Mouse (Mus musculus) cortical plate, adult 2 months (tissue): Measurements from ENCODE around the gene Dlgap3. TPM values are rescaled to one million over a fixed set of nuclear protein-coding genes. Genes with fewer than 3 reads are reported as not detected.

Source experiments
- H3K27ac ChIP-seq: fragments of 200-500 bp; 2 replicates; pipeline ENCODE4 v1.5.1; 2012; ENCODE audit warnings: low read length, control low read depth, inconsistent platforms; ENCODE audit not compliant: insufficient read depth
- H3K4me1 ChIP-seq: fragments of 200-500 bp; 2 replicates; pipeline ENCODE4 v1.6.1; 2011; ENCODE audit warnings: low read length; ENCODE audit not compliant: control insufficient read depth, insufficient read depth
- H3K4me3 ChIP-seq: fragments of 200-500 bp; 2 replicates; pipeline ENCODE4 v1.5.1; 2011; ENCODE audit warnings: mild to moderate bottlenecking, low read length, control low read depth; ENCODE audit not compliant: insufficient read depth
- CTCF ChIP-seq: fragments of 200-500 bp; IDR thresholded peaks from 2 replicates; pipeline ENCODE4 v1.5.1; 2011; ENCODE audit warnings: mild to moderate bottlenecking, control low read depth, low read length; ENCODE audit not compliant: insufficient read depth; ENCODE audit errors: extremely low read depth
- POLR2A ChIP-seq: fragments of 200-500 bp; IDR thresholded peaks from 2 replicates; pipeline ENCODE4 v1.6.1; 2011; ENCODE audit warnings: mild to moderate bottlenecking, low read length, control low read depth; ENCODE audit not compliant: insufficient read depth; ENCODE audit errors: extremely low read depth
- polyA plus RNA-seq: library from polyadenylated mRNA; depleted of rRNA; stranded (reverse); fragments of >200 nt; gene quantifications from 2 replicates; pipeline ENCODE4 v1.2.3, GENCODE M21; 2012

The Dlgap3 gene
- polyA plus RNA-seq, 1 experiment = 222 TPM

- H3K4me3 ChIP-seq = no peak overlapping the region
- no peak for TF ChIP-seq CTCF
- no peak overlapping the region for H3K27ac ChIP-seq
- peaks cover 12% of the 10 kb centered on the region; the same call in 1 of the 2 replicates for H3K4me1 ChIP-seq
Measured at GRCm38 (mm10) chr4:127192704-127193103, 23.7 kb downstream of the Dlgap3 start.

DNA sequence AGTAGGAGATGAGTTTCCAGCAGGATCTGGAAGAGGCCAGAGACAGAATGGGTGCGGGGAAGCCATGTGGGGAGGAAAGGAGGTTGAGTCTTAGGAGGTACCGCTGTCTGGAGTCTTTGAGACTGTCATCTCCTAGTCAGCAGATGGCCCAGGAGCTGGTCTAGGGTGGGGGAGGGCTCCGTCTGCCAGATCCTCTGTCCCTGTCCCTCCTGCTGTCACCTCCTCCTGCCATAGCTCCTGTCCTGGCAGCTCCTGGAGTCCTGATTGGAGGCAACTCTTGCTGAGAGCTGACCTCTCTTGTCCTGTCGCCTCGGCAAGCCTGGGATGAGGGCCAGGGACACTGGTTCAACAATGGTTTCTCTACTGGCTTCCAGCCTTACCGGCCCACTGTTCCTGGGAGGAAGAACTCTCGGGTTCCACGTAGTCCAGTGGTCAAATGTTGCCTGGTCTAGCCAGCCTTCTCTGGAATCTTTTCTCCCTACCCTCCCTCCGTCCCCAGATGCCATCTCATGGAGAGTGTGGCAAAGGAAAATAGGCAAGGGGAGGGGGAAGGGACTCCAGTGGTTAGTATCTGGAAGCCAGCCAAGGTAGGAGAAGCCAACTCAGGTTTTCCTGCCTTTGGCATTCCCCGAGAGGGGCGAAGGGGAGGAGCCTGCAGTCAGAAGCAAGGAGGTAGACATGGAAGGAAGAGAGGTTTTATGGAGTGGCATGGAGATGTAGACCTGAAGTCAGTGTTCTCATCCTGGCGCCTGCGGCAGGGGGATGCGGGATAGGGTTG lies 24.6 kb downstream of the Dlgap3 start:
- H3K4me3 ChIP-seq = no peak overlapping the region
- TF ChIP-seq CTCF = no peak
- TF ChIP-seq POLR2A = no peak
- H3K27ac ChIP-seq = no peak overlapping the region
- H3K4me1 ChIP-seq = peaks cover 11% of the 10 kb centered on the region; the same call in 1 of the 2 replicates

DNA sequence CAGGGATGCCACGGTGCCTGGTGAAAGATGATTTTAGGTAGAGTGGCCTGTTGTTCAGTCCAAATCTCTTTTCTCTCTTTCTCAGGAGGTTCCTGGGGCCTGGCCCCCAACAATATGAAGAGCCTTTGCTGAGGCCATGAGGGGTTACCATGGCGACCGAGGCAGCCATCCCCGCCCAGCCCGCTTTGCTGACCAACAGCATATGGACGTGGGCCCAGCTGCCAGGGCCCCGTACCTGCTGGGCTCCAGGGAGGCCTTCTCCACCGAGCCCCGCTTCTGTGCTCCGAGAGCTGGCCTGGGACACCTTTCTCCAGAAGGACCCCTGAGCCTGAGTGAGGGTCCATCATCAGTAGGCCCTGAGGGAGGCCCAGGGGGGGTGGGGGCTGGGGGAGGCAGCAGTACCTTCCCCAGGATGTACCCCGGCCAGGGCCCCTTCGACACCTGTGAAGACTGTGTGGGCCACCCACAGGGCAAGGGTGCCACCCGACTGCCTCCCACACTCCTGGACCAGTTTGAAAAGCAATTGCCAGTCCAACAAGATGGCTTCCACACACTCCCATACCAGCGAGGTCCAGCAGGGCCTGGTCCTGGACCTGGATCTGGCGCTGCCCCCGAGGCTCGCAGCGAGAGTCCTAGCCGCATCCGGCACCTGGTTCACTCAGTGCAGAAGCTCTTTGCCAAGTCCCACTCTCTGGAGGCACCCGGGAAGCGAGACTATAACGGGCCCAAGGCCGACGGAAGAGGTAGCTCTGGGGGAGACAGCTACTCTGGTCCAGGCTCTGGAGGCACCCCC lies 25.7 kb downstream of the Dlgap3 start:
- H3K4me3 ChIP-seq = no peak overlapping the region
- H3K27ac ChIP-seq = no peak overlapping the region
- TF ChIP-seq CTCF (no peak), POLR2A (no peak)
- H3K4me1 ChIP-seq = peaks cover 7% of the 10 kb centered on the region

GRCm38 (mm10) chr4:127198609-127199008 lies 29.6 kb downstream of the Dlgap3 start:
- H3K27ac ChIP-seq = no peak overlapping the region
- peaks cover 10% of the 10 kb centered on the region for H3K4me1 ChIP-seq
- TF ChIP-seq CTCF (no peak), POLR2A (no peak)
- no peak overlapping the region for H3K4me3 ChIP-seq

- no peak overlapping the region for H3K4me3 ChIP-seq
- H3K27ac ChIP-seq = 0 out of 2 replicates have a peak overlapping the region, but pooled peaks have one; percentile 11
- TF ChIP-seq POLR2A (no peak), CTCF (peak; percentile 50)
- peaks cover 7% of the 10 kb centered on the region for H3K4me1 ChIP-seq
Measured at GRCm38 (mm10) chr4:127199406-127199805, 30.4 kb downstream of the Dlgap3 start.

DNA sequence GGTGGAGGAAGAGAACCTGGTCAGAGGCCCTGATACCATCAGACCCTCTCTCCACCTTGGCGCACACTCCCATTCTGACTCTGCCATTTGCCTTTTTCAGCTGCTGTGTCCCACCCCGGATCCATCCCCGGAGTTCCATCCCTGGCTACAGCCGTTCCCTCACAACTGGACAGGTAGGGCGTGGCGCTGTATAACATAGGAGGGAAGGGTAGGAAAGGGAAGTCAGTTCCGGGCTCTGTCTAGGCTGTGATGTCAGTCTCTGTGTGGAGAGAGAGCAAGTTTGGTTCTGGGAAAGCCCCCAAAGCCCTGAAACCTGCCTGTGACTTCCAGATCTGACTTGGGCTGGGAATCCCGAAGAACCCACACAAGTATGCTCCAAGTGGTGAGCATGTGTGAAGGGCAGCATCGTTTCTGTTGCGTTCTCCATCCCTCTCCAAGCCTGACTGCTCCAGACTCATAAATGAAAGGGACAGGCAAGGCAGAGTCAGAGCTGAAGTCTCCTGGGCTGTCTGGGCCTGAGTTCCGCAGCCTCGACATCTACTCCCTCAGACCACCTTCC lies 31.2 kb downstream of the Dlgap3 start:
- Histone ChIP-seq H3K27ac (no peak overlapping the region), H3K4me3 (no peak overlapping the region), H3K4me1 (peaks cover 7% of the 10 kb centered on the region)
- TF ChIP-seq POLR2A (no peak), CTCF (no peak)

GRCm38 (mm10) chr4:127200769-127201617 lies 32.0 kb downstream of the Dlgap3 start:
- Histone ChIP-seq H3K4me3 (no peak overlapping the region), H3K27ac (peak overlapping the region; percentile 32), H3K4me1 (peaks cover 7% of the 10 kb centered on the region)
- TF ChIP-seq CTCF = no peak
- no peak for TF ChIP-seq POLR2A

DNA sequence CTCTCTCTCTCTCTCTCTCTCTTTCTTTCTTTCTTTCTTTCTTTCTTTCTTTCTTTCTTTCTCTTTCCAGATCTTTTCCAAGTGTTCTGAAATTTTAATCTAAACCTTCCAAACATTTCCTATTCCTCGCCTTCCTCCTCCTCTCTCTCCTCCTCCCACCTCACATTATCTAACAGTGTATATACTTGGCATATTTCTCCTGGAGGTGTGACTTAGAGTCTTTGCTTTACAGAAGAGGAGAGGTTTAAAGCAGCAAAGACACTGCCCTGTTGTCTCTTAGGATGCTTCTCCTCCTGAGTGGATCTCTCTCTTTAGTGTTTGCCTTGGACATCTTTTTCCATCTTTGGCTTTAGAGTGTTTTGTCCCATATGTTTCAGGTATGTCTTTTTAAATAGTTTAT lies 34.1 kb downstream of the Dlgap3 start:
- peaks cover 7% of the 10 kb centered on the region for H3K4me1 ChIP-seq
- no peak overlapping the region for H3K27ac ChIP-seq
- no peak overlapping the region for H3K4me3 ChIP-seq
- TF ChIP-seq CTCF = no peak
- TF ChIP-seq POLR2A = no peak

DNA sequence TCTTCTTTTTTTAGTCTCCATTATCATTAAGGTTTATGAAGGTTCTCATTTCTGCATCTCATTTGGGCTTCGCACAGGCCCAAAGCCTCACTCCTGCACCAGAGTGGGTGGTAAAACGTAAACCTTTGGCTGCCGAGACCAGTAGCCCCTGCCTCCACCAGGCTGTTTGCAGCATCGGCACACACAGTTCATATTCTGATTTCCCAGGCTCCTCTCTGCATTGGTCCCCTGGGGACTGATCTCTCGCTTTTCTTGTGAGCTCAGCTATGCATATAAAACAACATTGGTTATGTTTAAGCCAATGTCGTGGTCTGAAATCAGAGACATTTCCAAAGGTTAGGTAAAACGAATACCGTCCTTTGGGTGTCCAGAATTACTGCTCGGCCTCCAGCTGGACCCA lies 42.3 kb downstream of the Dlgap3 start:
- H3K27ac ChIP-seq = no peak overlapping the region
- TF ChIP-seq POLR2A (no peak), CTCF (no peak)
- H3K4me3 ChIP-seq = no peak overlapping the region
- H3K4me1 ChIP-seq = 0 out of 2 replicates have a peak, but pooled peaks cover 2% of the 10 kb centered on the region
